Mouse (Mus musculus) brain, embryonic 14.5 days (tissue): ENCODE data around the gene Ddost.
"Not testable (repeated sequence)": the region's sequence is repeated elsewhere in the genome, so short reads cannot be mapped to it uniquely, and the experiment has no call there.

ENCODE experiments used
- CTCF ChIP-seq: fragments of 200-500 bp; IDR thresholded peaks from 2 replicates; pipeline ENCODE4 v1.5.1; 2012; ENCODE audit warnings: inconsistent platforms, mild to moderate bottlenecking, moderate library complexity, borderline replicate concordance; ENCODE audit not compliant: insufficient read depth, insufficient read length; ENCODE audit errors: extremely low read depth
- POLR2A ChIP-seq: fragments of 200-500 bp; IDR thresholded peaks from 2 replicates; pipeline ENCODE4 v1.6.1; 2012; ENCODE audit warnings: mild to moderate bottlenecking, inconsistent platforms, borderline replicate concordance; ENCODE audit not compliant: poor library complexity, insufficient read depth, insufficient read length, severe bottlenecking; ENCODE audit errors: extremely low read depth

- TF ChIP-seq POLR2A, CTCF: not testable (repeated sequence)
Measured at GRCm38 (mm10) chr4:138327155-138327554, 22.6 kb downstream of the Ddost start.
